Mouse (Mus musculus): ENCODE data around the gene Best2.

Gene Best2

GRCm38 (mm10) chr8:84981644-84982498 is 32.5 kb downstream of the Best2 start:
- no peak for DNase-seq

DNA sequence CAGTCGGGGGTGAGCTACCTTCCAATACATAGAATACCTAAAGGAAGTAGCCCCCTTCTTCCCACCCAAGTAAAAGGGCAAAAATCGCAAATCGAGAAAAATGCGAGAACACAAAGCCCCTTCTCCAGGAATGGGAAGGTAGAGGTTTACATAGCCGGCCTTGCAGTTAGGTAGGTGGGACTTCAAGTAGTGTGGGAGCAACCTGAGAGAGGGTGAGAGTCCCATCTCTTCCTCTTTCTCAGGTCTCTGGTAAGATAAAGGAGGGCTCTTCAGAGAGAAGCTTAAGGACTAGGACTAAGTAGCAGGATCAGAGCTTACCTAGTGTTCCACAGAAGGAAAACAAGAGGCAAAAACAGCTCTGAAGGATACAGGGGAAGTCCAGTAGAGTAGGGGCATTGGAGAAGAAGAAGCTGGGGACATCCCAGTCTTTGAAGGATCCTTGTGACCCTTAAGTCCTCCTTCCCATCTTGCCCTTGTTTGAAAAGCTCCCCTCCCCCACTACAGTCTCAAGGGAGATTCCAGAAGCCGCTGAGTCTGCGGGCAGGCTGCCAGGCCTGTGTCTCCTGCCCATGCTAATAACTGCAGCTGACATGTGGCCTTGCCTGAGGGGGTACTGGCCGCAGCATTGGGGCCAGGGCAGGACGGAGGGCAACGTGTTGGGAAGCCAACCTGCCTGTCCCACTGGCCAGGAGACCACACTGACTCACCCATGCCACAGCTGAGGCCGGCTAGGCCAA is 33.5 kb downstream of the Best2 start:
- no peak for DNase-seq

DNA sequence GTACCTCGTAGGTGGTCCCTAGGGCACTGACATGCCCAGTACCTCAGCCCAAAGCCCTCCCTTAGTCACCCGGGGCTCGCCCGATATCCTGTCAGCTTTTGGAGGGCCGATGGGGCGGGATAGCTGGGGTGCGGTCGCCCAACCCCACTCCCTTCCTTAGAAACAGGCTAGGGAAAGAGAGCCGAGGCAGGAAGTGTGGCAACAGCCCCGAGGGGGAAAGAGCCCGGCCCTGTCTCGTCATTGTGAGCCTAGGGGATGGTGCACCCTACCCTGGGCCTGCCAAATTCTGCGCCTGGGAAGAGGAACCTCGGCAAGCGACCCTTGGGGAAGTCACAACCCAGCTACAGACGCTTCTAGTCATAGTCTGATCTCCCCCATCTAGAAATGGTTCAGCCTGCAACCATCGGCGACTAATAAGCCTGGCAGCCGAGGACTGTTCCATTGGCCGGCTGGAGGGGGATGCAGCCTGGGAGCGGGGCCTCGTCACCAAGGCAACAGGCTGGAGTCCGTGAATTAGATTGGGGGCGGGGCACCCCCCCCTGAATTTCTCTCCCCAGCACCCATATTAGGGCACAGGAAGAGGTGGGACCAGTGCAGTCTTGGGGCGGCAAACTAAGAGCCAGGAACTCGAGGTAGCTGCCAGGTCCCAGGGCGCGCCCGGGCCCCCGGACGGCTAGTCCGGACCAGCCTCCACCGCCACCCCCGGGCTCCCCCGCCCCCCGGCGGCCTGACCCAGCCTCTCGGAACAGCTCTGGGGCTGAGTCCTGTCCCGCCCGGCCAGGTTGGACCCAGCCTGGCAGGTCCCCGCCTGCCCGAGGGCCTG is 34.5 kb downstream of the Best2 start:
- peak; percentile 85 for DNase-seq

GRCm38 (mm10) chr8:84978248-84978940 is 35.9 kb downstream of the Best2 start, which contains the start of gene Junb:
Gene Junb (minus strand): TSS chr8:84978718.
- DNase-seq = peak; percentile 86

GRCm38 (mm10) chr8:84977435-84978247 is 36.7 kb downstream of the Best2 start:
- no peak for DNase-seq

- peak; percentile 51 for DNase-seq
Observed at GRCm38 (mm10) chr8:84976763-84977434, 37.4 kb downstream of the Best2 start.

GRCm38 (mm10) chr8:84976031-84976762 is 38.1 kb downstream of the Best2 start:
- peak; percentile 94 for DNase-seq

GRCm38 (mm10) chr8:84975434-84975833 is 38.9 kb downstream of the Best2 start:
- DNase-seq = no peak

DNA sequence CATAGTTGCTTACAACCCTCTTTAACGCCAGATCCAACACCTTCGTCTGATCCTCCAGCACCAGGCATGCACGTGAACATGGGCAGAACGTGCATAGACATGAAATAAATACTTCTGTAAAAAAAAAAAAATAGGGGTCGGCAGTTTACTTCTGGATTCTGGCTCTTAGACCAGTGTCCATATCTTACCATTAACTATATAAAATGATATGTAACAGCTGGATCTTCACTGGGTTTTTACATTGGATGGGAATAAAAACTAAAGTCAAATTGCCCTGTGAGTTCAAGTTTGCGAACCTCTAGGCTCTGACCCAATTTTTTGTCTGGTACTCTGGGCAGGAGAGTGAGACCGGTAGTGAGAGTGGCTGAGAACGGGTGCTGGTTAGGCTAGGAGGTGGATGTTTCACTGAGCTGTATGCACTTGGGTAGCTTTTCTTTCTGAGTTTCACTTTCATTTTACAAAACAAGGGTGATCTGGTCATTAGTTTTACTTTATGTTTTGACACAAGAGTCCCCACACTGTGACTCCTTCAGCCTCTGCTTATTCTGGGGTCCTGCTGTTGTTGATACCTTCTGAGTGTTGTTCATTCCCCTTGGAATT is 39.7 kb downstream of the Best2 start:
- DNase-seq = no peak

- no peak for DNase-seq
Observed at GRCm38 (mm10) chr8:84973803-84974542, 40.4 kb downstream of the Best2 start.

DNA sequence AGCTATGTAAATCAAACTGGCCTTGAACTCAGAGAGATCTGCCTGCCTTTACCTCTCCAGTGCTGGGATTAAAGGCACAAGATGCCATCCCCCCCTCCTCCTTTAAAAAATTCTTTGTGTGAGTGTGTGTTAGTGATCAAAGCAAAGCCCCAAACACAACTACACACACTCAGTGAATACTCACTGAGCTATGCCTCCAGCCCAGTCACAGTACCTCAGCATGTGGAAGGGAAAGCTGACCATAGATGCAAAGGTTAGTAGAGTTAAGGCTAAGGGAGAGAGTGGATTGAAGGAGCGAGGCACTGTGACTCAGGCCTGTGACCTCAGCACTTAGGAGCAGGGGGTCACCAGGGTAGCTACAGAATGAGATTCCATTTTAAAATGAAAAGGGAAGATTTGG is 41.3 kb downstream of the Best2 start:
- DNase-seq = no peak

- peak; percentile 19 for DNase-seq
Observed at GRCm38 (mm10) chr8:84970913-84971312, 43.4 kb downstream of the Best2 start.

- DNase-seq = peak; percentile 25
Observed at GRCm38 (mm10) chr8:84970135-84970790, 44.1 kb downstream of the Best2 start.

- peak; percentile 70 for DNase-seq
Observed at GRCm38 (mm10) chr8:84969241-84970134, 44.8 kb downstream of the Best2 start, which contains the start of the genes Gm49661, Prdx2 and Rnaseh2a. Gene Gm49661 (minus strand): TSS chr8:84969433. Gene Prdx2 (plus strand): TSS chr8:84969587. Gene Rnaseh2a (minus strand): TSS chr8:84969767.

GRCm38 (mm10) chr8:84968650-84969049 is 45.7 kb downstream of the Best2 start:
- peak; percentile 27 for DNase-seq

DNA sequence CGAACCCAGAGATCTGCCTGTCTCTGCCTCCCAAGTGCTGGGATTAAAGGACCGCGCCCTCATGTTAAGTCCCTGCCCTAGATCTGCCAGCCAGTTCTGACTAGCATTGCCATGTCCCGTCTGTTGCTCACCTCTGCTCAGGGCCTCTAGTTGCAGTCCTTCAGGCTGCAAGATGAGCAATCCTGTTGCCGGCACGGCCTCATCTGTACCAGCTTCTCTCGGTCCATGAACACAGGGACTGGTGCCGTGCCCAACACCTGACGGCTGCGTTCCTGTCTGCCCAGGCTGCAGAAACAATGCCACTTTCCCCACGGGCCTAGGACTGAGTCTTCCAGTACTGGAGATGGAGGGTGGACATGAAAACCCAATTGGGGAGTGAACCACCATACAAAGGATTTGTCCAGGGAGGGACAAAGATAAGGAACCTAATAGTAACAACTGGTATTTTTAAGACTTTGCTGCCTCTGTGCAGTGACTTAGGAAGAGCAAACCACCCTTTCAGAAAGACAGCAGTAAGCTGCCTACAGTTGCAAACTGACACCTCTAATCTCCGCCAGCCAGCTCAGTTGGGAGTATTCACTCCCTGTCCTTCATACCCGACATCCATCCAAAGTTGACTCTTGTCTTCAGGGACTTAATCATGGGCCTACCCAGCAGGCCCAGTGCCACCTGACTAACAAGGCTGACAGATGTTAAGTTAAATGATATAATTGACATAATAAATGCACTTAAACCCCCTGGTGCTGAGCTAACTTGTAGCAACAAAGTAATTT is 46.6 kb downstream of the Best2 start:
- DNase-seq = no peak

All from cerebellum, adult 8-10 months (tissue).